Mouse (Mus musculus): ENCODE data around the gene Whrn. TPM values are rescaled to one million over a fixed set of nuclear protein-coding genes. Genes with fewer than 3 reads are reported as not detected.

The Whrn gene
- polyA plus RNA-seq, 2 experiments = 6.6 to 34.3 TPM

DNA sequence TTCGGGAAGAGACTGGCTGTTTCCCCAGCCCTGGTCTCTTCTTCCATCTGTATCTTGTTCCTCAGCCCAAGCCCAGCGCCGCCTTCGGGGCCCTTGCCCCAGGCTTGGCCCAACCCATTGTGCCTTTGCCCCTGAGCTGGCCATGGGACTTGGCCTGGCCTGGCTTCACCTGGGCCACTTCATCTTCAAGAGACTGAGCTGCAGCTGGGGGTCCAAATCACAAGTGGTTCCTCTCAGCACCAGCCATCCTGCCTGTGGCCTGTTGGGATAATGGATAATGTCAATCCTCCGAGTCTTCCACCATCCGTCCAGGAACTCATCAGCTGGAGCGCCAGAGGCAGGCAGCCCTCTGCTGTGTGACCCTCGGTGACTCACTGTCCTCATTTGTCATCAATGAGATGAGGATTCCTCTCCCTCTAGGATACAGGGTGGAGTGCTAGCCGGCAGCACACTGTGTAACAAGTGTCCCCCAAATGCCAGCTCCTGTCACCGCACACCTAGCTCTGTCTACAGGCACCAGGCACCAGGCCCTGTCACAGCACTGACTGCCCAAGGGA lies 97.7 kb downstream of the Whrn start:
- H3K27ac ChIP-seq (replicated peaks; ENCODE audit: low read depth, low read length) = no peak overlapping the region; the same call in 1 of the 2 replicates

DNA sequence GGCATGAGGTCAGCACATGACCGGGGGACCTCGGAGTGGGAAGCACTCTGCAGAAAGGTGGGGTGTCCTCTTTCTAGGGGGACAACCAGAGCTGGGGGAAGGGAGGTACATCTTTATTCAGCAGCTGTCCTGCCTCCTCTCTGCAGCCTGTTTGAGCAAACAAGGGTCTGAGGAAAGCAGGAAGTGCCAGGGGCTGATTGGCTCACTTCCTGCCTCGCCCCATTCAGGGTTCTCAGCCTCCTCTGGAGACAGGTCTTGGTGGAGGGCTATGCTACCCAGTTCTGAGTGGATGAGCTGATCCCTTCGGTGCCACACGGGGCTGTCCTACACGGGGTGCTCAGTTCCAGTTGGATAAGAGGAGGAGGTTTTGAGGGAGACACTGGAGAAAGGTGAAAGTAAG lies 104.5 kb downstream of the Whrn start:
- no peaks in the 10 kb centered on the region for H3K9me3 ChIP-seq (ENCODE audit: control insufficient read depth, low read length)
- no peak overlapping the region for H3K4me3 ChIP-seq (replicated peaks; ENCODE audit: low read length)
- ATAC-seq (ENCODE audit: low FRiP score, low read depth) = no peak
- DNase-seq (ENCODE audit: low spot score) = no peak
- no peak overlapping the region for H3K4me2 ChIP-seq (replicated peaks; ENCODE audit: low read depth, low read length, severe bottlenecking)
- TF ChIP-seq POLR2A (IDR thresholded peaks at IDR 0.05; ENCODE audit: borderline replicate concordance, extremely low read depth, insufficient read depth, insufficient read length) = no peak
- H3K36me3 ChIP-seq (ENCODE audit: control insufficient read depth, insufficient read depth, low read length) = peaks cover 26% of the 10 kb centered on the region; the same call in 1 of the 2 replicates
- peaks cover 4% of the 10 kb centered on the region; the same call in 1 of the 2 replicates for H3K4me1 ChIP-seq (ENCODE audit: control insufficient read depth, insufficient read depth, low read length)
- no peak overlapping the region for H3K27ac ChIP-seq (replicated peaks; ENCODE audit: low read depth, low read length)
- 81% methylated on average over 6 of the region's 6 CpGs for WGBS
- no peaks in the 10 kb centered on the region for H3K27me3 ChIP-seq (ENCODE audit: control insufficient read depth, insufficient read depth, low read length)
- H3K9ac ChIP-seq (ENCODE audit: low read depth, low read length, severe bottlenecking) = no peak overlapping the region

More for the DNA sequence above, 97.7 kb downstream of the Whrn start:
- H3K36me3 ChIP-seq (ENCODE audit: control insufficient read depth, insufficient read depth, low read length) = peaks cover 25% of the 10 kb centered on the region
- no peak for TF ChIP-seq POLR2A (IDR thresholded peaks at IDR 0.05; ENCODE audit: borderline replicate concordance, extremely low read depth, insufficient read depth, insufficient read length)
- H3K27me3 ChIP-seq (ENCODE audit: control insufficient read depth, insufficient read depth, low read length) = no peaks in the 10 kb centered on the region
- H3K4me3 ChIP-seq (replicated peaks; ENCODE audit: low read length) = no peak overlapping the region
- peaks cover 28% of the 10 kb centered on the region for H3K4me1 ChIP-seq (ENCODE audit: control insufficient read depth, insufficient read depth, low read length)
- H3K9me3 ChIP-seq (ENCODE audit: control insufficient read depth, low read length) = no peaks in the 10 kb centered on the region
- ATAC-seq (ENCODE audit: low FRiP score, low read depth) = no peak
- WGBS = 91% methylated on average over 10 of the region's 10 CpGs
- H3K4me2 ChIP-seq (replicated peaks; ENCODE audit: low read depth, low read length, severe bottlenecking) = no peak overlapping the region
- no peak for DNase-seq (ENCODE audit: low spot score)
- H3K9ac ChIP-seq (ENCODE audit: low read depth, low read length, severe bottlenecking) = no peak overlapping the region

DNA sequence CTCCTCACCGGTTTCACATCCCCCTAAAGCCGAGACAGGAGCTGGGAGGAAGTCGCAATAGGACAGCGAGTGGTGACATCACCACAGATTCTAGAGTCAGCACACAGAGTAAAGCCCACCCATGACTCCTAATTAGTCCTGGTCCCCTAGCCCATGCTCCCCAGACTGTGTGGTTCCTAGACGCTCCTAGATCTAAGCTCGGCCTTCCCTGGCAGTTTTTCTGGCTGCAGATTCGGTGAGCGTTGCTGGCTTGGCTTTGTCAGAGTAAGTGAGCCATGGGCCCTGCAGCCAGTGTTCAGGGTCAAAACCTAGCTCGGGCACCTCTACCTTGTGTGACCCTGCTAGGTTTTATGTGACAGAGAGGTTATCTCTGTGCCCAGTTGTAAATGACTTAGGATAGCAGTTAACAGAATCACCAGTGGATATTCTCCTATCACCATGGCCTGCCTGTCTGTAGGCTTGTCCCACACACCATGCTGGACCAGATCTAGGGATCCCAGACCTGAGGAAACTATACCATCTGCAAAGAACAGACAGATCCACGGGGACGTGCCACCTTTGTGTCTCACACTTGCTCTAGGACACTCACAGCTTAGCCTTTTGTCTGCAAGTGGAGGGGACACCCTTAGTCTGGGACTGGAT lies 105.8 kb downstream of the Whrn start:
- 63% methylated on average over 11 of the region's 11 CpGs for whole genome bisulfite sequencing

DNA sequence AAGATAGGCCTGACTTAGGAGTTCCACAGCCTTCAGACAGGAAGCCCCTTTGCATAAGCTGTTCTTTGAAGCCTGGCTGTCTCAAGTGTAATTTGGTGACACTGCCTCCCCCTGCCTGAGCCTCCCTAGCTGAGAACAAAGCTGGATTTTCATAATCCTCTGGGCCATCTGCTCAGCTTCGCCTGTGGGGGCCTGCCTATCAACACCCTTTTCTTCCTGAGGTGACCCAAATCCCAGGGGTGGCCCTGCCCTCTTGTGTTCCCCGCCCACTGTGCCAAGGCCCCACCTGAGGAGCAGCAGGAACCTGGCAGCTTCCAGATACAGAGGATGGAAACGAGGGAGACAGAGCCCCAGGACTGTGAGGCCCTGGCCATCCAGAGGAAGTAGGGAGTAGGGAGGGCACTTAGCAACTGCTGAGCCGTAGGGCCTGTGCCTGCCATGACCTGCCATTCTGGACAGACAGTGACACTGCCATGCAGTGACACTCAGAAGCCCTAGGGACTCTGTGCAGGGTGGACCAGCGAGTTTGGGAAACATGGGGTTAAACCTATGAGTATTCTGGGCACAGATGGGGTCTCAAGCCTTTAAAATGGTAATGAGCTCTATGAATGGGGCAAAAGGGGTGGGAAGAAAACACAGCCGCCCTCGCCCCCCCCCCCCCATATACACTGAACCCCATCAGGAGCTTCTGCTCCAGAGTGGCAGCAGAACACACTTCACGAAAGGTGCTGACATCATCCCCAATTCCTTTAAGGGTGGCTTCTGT lies 106.5 kb downstream of the Whrn start:
- Histone ChIP-seq H3K27ac (replicated peaks; ENCODE audit: low read depth, low read length) (no peak overlapping the region), H3K4me1 (ENCODE audit: control insufficient read depth, insufficient read depth, low read length) (peaks cover 4% of the 10 kb centered on the region; the same call in 1 of the 2 replicates), H3K4me3 (replicated peaks; ENCODE audit: low read length) (no peak overlapping the region), H3K36me3 (ENCODE audit: control insufficient read depth, insufficient read depth, low read length) (peaks cover 32% of the 10 kb centered on the region), H3K4me2 (replicated peaks; ENCODE audit: low read depth, low read length, severe bottlenecking) (no peak overlapping the region), H3K9me3 (ENCODE audit: control insufficient read depth, low read length) (no peaks in the 10 kb centered on the region), H3K27me3 (ENCODE audit: control insufficient read depth, insufficient read depth, low read length) (no peaks in the 10 kb centered on the region), H3K9ac (ENCODE audit: low read depth, low read length, severe bottlenecking) (no peak overlapping the region)
- TF ChIP-seq POLR2A (IDR thresholded peaks at IDR 0.05; ENCODE audit: borderline replicate concordance, extremely low read depth, insufficient read depth, insufficient read length) = no peak
- DNase-seq (ENCODE audit: low spot score) (no peak), ATAC-seq (ENCODE audit: low FRiP score, low read depth) (no peak)
- 41% methylated on average over 8 of the region's 8 CpGs for WGBS

More for the DNA sequence above, 105.8 kb downstream of the Whrn start:
- H3K4me2 ChIP-seq (replicated peaks; ENCODE audit: low read depth, low read length, severe bottlenecking) = no peak overlapping the region
- no peak for ATAC-seq (ENCODE audit: low FRiP score, low read depth)
- H3K9me3 ChIP-seq (ENCODE audit: control insufficient read depth, low read length) = no peaks in the 10 kb centered on the region
- H3K9ac ChIP-seq (ENCODE audit: low read depth, low read length, severe bottlenecking) = no peak overlapping the region
- no peak overlapping the region for H3K27ac ChIP-seq (replicated peaks; ENCODE audit: low read depth, low read length)
- no peak for TF ChIP-seq POLR2A (IDR thresholded peaks at IDR 0.05; ENCODE audit: borderline replicate concordance, extremely low read depth, insufficient read depth, insufficient read length)
- no peaks in the 10 kb centered on the region for H3K27me3 ChIP-seq (ENCODE audit: control insufficient read depth, insufficient read depth, low read length)
- H3K36me3 ChIP-seq (ENCODE audit: control insufficient read depth, insufficient read depth, low read length) = peaks cover 33% of the 10 kb centered on the region
- peaks cover 4% of the 10 kb centered on the region; the same call in 1 of the 2 replicates for H3K4me1 ChIP-seq (ENCODE audit: control insufficient read depth, insufficient read depth, low read length)
- no peak for DNase-seq (ENCODE audit: low spot score)
- no peak overlapping the region for H3K4me3 ChIP-seq (replicated peaks; ENCODE audit: low read length)

DNA sequence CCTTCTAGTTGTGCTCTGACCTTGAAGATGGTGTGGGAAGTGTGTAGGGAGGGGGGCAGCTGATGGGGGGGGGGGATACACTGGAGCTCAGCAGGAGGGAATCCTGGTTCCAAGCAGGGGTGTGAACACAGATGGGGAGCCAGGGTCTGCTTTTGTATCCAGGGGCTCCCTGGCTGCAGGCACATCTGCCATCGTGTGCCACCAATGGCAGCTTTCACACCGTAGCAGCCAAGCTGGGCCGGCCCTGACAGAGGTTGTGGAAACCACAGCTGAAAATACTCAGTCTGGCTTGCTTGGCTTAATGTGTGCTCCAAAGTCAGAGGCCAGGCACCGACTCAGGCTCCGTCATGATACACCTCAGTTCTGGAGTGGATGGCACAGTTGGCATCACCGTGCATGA lies 107.8 kb downstream of the Whrn start:
- H3K27ac ChIP-seq (replicated peaks; ENCODE audit: low read depth, low read length) = no peak overlapping the region
- H3K4me2 ChIP-seq (replicated peaks; ENCODE audit: low read depth, low read length, severe bottlenecking) = no peak overlapping the region
- peaks cover 40% of the 10 kb centered on the region for H3K36me3 ChIP-seq (ENCODE audit: control insufficient read depth, insufficient read depth, low read length)
- peaks cover 4% of the 10 kb centered on the region; the same call in 1 of the 2 replicates for H3K4me1 ChIP-seq (ENCODE audit: control insufficient read depth, insufficient read depth, low read length)
- WGBS = 68% methylated on average over 6 of the region's 6 CpGs
- DNase-seq (ENCODE audit: low spot score) (no peak), ATAC-seq (ENCODE audit: low FRiP score, low read depth) (no peak)
- H3K9ac ChIP-seq (ENCODE audit: low read depth, low read length, severe bottlenecking) = no peak overlapping the region
- H3K4me3 ChIP-seq (replicated peaks; ENCODE audit: low read length) = no peak overlapping the region
- H3K9me3 ChIP-seq (ENCODE audit: control insufficient read depth, low read length) = no peaks in the 10 kb centered on the region
- TF ChIP-seq POLR2A (IDR thresholded peaks at IDR 0.05; ENCODE audit: borderline replicate concordance, extremely low read depth, insufficient read depth, insufficient read length) = no peak
- no peaks in the 10 kb centered on the region for H3K27me3 ChIP-seq (ENCODE audit: control insufficient read depth, insufficient read depth, low read length)
